Mouse (Mus musculus) intestine, embryonic 15.5 days (tissue): ENCODE results near the gene Bend4. TPM values are rescaled to one million over a fixed set of nuclear protein-coding genes. Genes with fewer than 3 reads are reported as not detected.

Experiments used
- ATAC-seq: fragments of 200-750 bp; cut with Nextera tagmentation; 2 replicates; pipeline ENCODE4 v1.8.0; 2017; ENCODE audit warnings: moderate TSS enrichment, moderate library complexity
- H3K27ac ChIP-seq: fragments of 300-500 bp; sonication (generic); 2 replicates; pipeline ENCODE4 v1.5.1; 2015; ENCODE audit warnings: mild to moderate bottlenecking, inconsistent platforms
- H3K27me3 ChIP-seq: fragments of 300-500 bp; sonication (generic); replicated peaks from 2 replicates; pipeline ENCODE4 v1.6.1; 2015; ENCODE audit warnings: inconsistent platforms
- H3K36me3 ChIP-seq: fragments of 300-500 bp; sonication (generic); 2 replicates; pipeline ENCODE4 v1.6.1; 2015; ENCODE audit warnings: inconsistent platforms
- H3K4me1 ChIP-seq: fragments of 300-500 bp; sonication (generic); replicated peaks from 2 replicates; pipeline ENCODE4 v1.6.1; 2015; ENCODE audit warnings: inconsistent platforms
- H3K4me2 ChIP-seq: fragments of 300-500 bp; sonication (generic); replicated peaks from 2 replicates; pipeline ENCODE4 v1.6.1; 2015; ENCODE audit warnings: mild to moderate bottlenecking, inconsistent platforms
- H3K4me3 ChIP-seq: fragments of 300-500 bp; sonication (generic); replicated peaks from 2 replicates; pipeline ENCODE4 v1.5.1; 2015; ENCODE audit warnings: inconsistent platforms
- H3K9ac ChIP-seq: fragments of 300-500 bp; sonication (generic); 2 replicates; pipeline ENCODE4 v1.6.1; 2015; ENCODE audit warnings: inconsistent platforms
- H3K9me3 ChIP-seq: fragments of 300-500 bp; sonication (generic); 2 replicates; pipeline ENCODE4 v1.6.1; 2016; ENCODE audit warnings: inconsistent platforms
- WGBS: fragments of 180-500 bp; shearing (Covaris S2); methylation state at CpG from one replicate; pipeline ENCODE4 v1.1.7; 2015; 5-methylcytosine and 5-hydroxymethylcytosine counted together
- polyA plus RNA-seq: library from polyadenylated mRNA; unstranded; fragments of >200 nt; fragmentation: Nextera tagmentation; extraction: Ambion mirVana; gene quantifications from 2 replicates; pipeline ENCODE4 v1.2.1, GENCODE M21; 2015

The Bend4 gene
- polyA plus RNA-seq, 1 experiment from 2014 or later: 3.7 TPM

DNA sequence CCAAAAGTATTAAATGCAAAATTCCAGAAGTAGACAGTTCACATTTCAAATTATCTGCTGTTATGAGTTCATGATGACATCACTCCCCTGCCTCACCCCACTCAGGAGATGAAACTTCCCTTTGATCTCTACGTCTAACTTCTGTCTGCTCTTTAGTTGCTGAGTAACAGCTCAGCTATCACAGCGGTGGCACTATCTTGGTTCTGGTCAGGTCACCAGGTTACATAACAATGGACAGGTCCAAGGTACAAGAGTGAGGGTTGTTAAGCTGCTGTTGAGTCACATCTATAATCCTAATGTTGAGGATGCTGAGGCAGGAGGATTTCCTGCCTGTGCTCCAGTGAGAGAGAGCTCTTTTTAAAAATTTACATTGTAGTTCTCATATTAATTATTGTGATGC, 65.2 kb downstream of the Bend4 start:
- H3K27me3 ChIP-seq: no peaks in the 10 kb centered on the region
- 57% methylated on average over 2 of the region's 2 CpGs for WGBS
- peak; percentile 47; the same call in 1 of the 2 replicates for ATAC-seq

GRCm38 (mm10) chr5:67362316-67362715, 65.8 kb downstream of the Bend4 start:
- no peak overlapping the region for H3K9ac ChIP-seq
- 96% methylated on average over 10 of the region's 10 CpGs for WGBS
- no peak overlapping the region for H3K4me2 ChIP-seq

More for the DNA sequence above, 65.2 kb downstream of the Bend4 start:
- no peak overlapping the region for H3K27ac ChIP-seq
- H3K36me3 ChIP-seq: no peaks in the 10 kb centered on the region
- H3K9me3 ChIP-seq: no peaks in the 10 kb centered on the region
- no peak overlapping the region for H3K4me3 ChIP-seq
- no peak overlapping the region for H3K4me2 ChIP-seq
- no peak overlapping the region for H3K9ac ChIP-seq
- no peaks in the 10 kb centered on the region for H3K4me1 ChIP-seq

GRCm38 (mm10) chr5:67348949-67349348, 79.2 kb downstream of the Bend4 start:
- Histone ChIP-seq H3K4me2 (no peak overlapping the region), H3K36me3 (peaks cover 6% of the 10 kb centered on the region; the same call in 1 of the 2 replicates), H3K27ac (no peak overlapping the region), H3K9ac (no peak overlapping the region), H3K4me1 (no peaks in the 10 kb centered on the region), H3K4me3 (no peak overlapping the region), H3K9me3 (no peaks in the 10 kb centered on the region), H3K27me3 (no peaks in the 10 kb centered on the region)
- no peak for ATAC-seq
- WGBS: 75% methylated on average over 10 of the region's 10 CpGs

More at GRCm38 (mm10) chr5:67362316-67362715, 65.8 kb downstream of the Bend4 start:
- ATAC-seq: no peak
- no peaks in the 10 kb centered on the region for H3K27me3 ChIP-seq
- no peak overlapping the region for H3K4me3 ChIP-seq
- H3K9me3 ChIP-seq: no peaks in the 10 kb centered on the region
- no peak overlapping the region for H3K27ac ChIP-seq
- no peaks in the 10 kb centered on the region for H3K36me3 ChIP-seq
- no peaks in the 10 kb centered on the region for H3K4me1 ChIP-seq

DNA sequence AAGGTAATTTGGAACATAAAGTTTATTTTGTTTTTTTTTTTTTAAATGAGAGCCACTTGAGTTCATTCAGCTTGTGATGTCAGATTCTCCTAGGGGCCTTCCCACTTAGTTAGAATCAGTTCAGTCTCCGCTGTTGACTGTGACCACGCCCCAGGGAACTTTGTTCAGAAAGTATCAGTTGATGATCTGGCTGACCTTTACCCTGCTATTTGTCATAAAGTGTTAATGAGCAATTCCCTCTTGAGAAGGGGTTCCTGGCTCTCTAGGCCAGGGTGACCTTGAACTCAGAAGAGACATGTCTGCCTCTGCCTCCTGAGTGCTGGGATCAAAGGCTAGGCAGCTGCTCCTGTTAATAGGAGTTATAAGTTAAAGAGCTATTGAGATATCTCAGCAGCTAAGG, 81.0 kb downstream of the Bend4 start:
- Histone ChIP-seq H3K27ac (no peak overlapping the region), H3K4me2 (no peak overlapping the region), H3K27me3 (no peaks in the 10 kb centered on the region), H3K9me3 (no peaks in the 10 kb centered on the region), H3K36me3 (peaks cover 10% of the 10 kb centered on the region; the same call in 1 of the 2 replicates), H3K9ac (no peak overlapping the region), H3K4me3 (no peak overlapping the region), H3K4me1 (no peaks in the 10 kb centered on the region)
- WGBS: 79% methylated on average over 2 of the region's 2 CpGs
- peak; percentile 82 for ATAC-seq

Other genes with a start within 250 kb of the Bend4 start
- 115 and 116 TPM in 2 replicates for gene Tmem33, start 167.7 kb downstream of the Bend4 start, polyA plus RNA-seq
- 81.6 and 94.4 TPM in 2 replicates for gene Slc30a9, start 121.4 kb downstream of the Bend4 start, polyA plus RNA-seq
- gene Shisa3, start 179.6 kb upstream of the Bend4 start, polyA plus RNA-seq: 15.0 and 15.2 TPM in 2 replicates